In genomic region chr13:84222682-84222992, GRCm38 (mm10) we compare ENCODE assay signal across 8 mouse cellular contexts. TPM values are rescaled to one million over a fixed set of nuclear protein-coding genes. Genes with fewer than 3 reads are reported as not detected.
DNase-seq lines count a peak whose midpoint lies in the region; ATAC-seq and TF ChIP-seq lines count a peak whose summit lies in the region.

No protein-coding gene starts in this region.

- no peak for TF ChIP-seq CTCF in kidney, adult 2 months (conservative IDR thresholded peaks at IDR 0.05; ENCODE audit: insufficient read depth, insufficient read length, low read depth, low read length)
- no peak for TF ChIP-seq CTCF in forebrain, postnatal 0 days (IDR thresholded peaks at IDR 0.05; ENCODE audit: low read depth)

- no peaks in the 10 kb centered on the region for H3K9me3 ChIP-seq in forebrain, postnatal 0 days (ENCODE audit: low read length)
- H3K9me3 ChIP-seq in midbrain, embryonic 10.5 days (replicated peaks): no peaks in the 10 kb centered on the region

- 3% methylated on average over 10 of the region's 10 CpGs for WGBS in kidney, adult 2 months
- WGBS in forebrain, postnatal 0 days: 2% methylated on average over 10 of the region's 10 CpGs
- WGBS in midbrain, embryonic 10.5 days: 4% methylated on average over 10 of the region's 10 CpGs

- H3K27ac ChIP-seq in kidney, adult 2 months (ENCODE audit: insufficient read depth, low read depth, low read length): no peak overlapping the region
- peak overlapping the region; percentile 89 for H3K27ac ChIP-seq in forebrain, postnatal 0 days (ENCODE audit: low read depth, low read length)
- H3K27ac ChIP-seq in midbrain, embryonic 10.5 days (replicated peaks): peak overlapping the region; percentile 89

- H3K4me2 ChIP-seq in forebrain, postnatal 0 days (ENCODE audit: low read depth): peak overlapping the region; percentile 90

- DNase-seq in kidney, adult 2 months: no peak
- no peak for DNase-seq in kidney, postnatal 10 days
- DNase-seq in MEL-GATA-1-ER (ENCODE audit: extremely low read depth, low read depth): peak; percentile 1
- DNase-seq in forebrain, postnatal 0 days: peak; percentile 70
- DNase-seq in midbrain, embryonic 10.5 days (ENCODE audit: low spot score): no peak
- no peak for DNase-seq in spleen, postnatal 4 days (ENCODE audit: low spot score in 2 of 2)
- no peak for DNase-seq in spleen, postnatal 14 days (ENCODE audit: low spot score in 2 of 2)

- H3K4me3 ChIP-seq in kidney, adult 2 months (ENCODE audit: insufficient read depth, low read depth, low read length): peak overlapping the region; percentile 80
- peak overlapping the region; percentile 81 for H3K4me3 ChIP-seq in forebrain, postnatal 0 days (ENCODE audit: low read depth, low read length)
- peak overlapping the region; percentile 95 for H3K4me3 ChIP-seq in midbrain, embryonic 10.5 days

- H3K27me3 ChIP-seq in kidney, adult 2 months (replicated peaks; ENCODE audit: control insufficient read depth, insufficient read depth, low read length): no peaks in the 10 kb centered on the region
- no peaks in the 10 kb centered on the region for H3K27me3 ChIP-seq in forebrain, postnatal 0 days (ENCODE audit: insufficient read depth, low read length)
- no peaks in the 10 kb centered on the region for H3K27me3 ChIP-seq in midbrain, embryonic 10.5 days (ENCODE audit: low read depth, poor library complexity, severe bottlenecking)

- peaks cover 7% of the 10 kb centered on the region; the same call in 1 of the 2 replicates for H3K4me1 ChIP-seq in kidney, adult 2 months (ENCODE audit: control insufficient read depth, insufficient read depth, low read length)
- peaks cover 19% of the 10 kb centered on the region for H3K4me1 ChIP-seq in forebrain, postnatal 0 days (ENCODE audit: insufficient read depth)
- peaks cover 30% of the 10 kb centered on the region for H3K4me1 ChIP-seq in midbrain, embryonic 10.5 days

- no peak for TF ChIP-seq POLR2A in kidney, adult 2 months (IDR thresholded peaks at IDR 0.05; ENCODE audit: low read depth, low read length)

- peak; percentile 38; the same call in 1 of the 2 replicates for ATAC-seq in forebrain, postnatal 0 days
- no peak for ATAC-seq in inflammation-experienced regulatory T-cells, adult 6 months

- no peaks in the 10 kb centered on the region for H3K36me3 ChIP-seq in kidney, adult 2 months (ENCODE audit: control insufficient read depth, insufficient read depth, low read length)
- no peaks in the 10 kb centered on the region for H3K36me3 ChIP-seq in forebrain, postnatal 0 days (ENCODE audit: insufficient read depth)
- H3K36me3 ChIP-seq in midbrain, embryonic 10.5 days: peaks cover 5% of the 10 kb centered on the region

- H3K9ac ChIP-seq in forebrain, postnatal 0 days: peak overlapping the region; percentile 77

RNA-seq across cellular contexts. Expression of gene Tmem161b, which starts 0.5 kb away (rescaled TPM):
- polyA plus RNA-seq in kidney, adult 2 months (2012; rRNA removed): 7.2 and 9.3 TPM in 2 replicates
- total RNA-seq in forebrain, postnatal 0 days (2014; rRNA removed): 32.1 and 35.6 TPM in 2 replicates
- 20.4 and 22.2 TPM in 2 replicates for polyA plus RNA-seq in forebrain, postnatal 0 days (2015; fragmentation: Nextera tagmentation; extraction: Ambion mirVana)
- 18.8 and 20.8 TPM in 2 replicates for polyA plus RNA-seq in midbrain, embryonic 10.5 days (2016; fragmentation: Nextera tagmentation; extraction: Ambion mirVana)
- 10 to 100 TPM; 26.9 to 33.1 (median 32.0) TPM for polyA plus RNA-seq in inflammation-experienced regulatory T-cells, adult 6 months (2017; shearing (Covaris generic))

Comparison
In these comparisons a context has a peak if more than half of its experiments do, and no peak if none do; other contexts are left out.
1. DNase-seq: peak in MEL-GATA-1-ER (single experiment) and forebrain, postnatal 0 days (single experiment); none in kidney, adult 2 months (single experiment), kidney, postnatal 10 days (single experiment), midbrain, embryonic 10.5 days (single experiment), spleen, postnatal 4 days (0 of 2) and spleen, postnatal 14 days (0 of 2).
2. Peak in every context shown above with its lines, with median percentiles within 50 percentile points of each other: H3K4me3 ChIP-seq.